Mouse (Mus musculus) heart, adult 8-10 months (tissue): ENCODE results near the gene Plod1. TPM values are rescaled to one million over a fixed set of nuclear protein-coding genes. Genes with fewer than 3 reads are reported as not detected.

ENCODE experiments used
- DNase-seq: peaks from one replicate; pipeline ENCODE4 v3.0.0; 2022; ENCODE audit warnings: low spot score
- total RNA-seq, 4 experiments: library from RNA; stranded (reverse); gene quantifications; 2 replicates each; pipeline ENCODE4 v1.2.4; 2022

The Plod1 gene
- total RNA-seq, 4 experiments from 2014 or later: 52.7 to 66.9 (median 61.3) TPM

GRCm38 (mm10) chr4:147938148-147939096, 1.9 kb upstream of the Plod1 start:
- DNase-seq: peak; percentile 90

GRCm38 (mm10) chr4:147937486-147937885, 919 bp upstream of the Plod1 start:
- DNase-seq: no peak

GRCm38 (mm10) chr4:147937021-147937420, 454 bp upstream of the Plod1 start:
- no peak for DNase-seq

- no peak for DNase-seq
Measured at GRCm38 (mm10) chr4:147935904-147936303, 663 bp downstream of the Plod1 start.

- DNase-seq: no peak
Measured at GRCm38 (mm10) chr4:147934611-147935010, 2.0 kb downstream of the Plod1 start.

GRCm38 (mm10) chr4:147934134-147934533, 2.4 kb downstream of the Plod1 start:
- DNase-seq: no peak

GRCm38 (mm10) chr4:147930946-147931345, 5.6 kb downstream of the Plod1 start:
- no peak for DNase-seq

- DNase-seq: no peak
Measured at GRCm38 (mm10) chr4:147928540-147928939, 8.0 kb downstream of the Plod1 start.

- DNase-seq: no peak
Measured at GRCm38 (mm10) chr4:147928136-147928535, 8.4 kb downstream of the Plod1 start.

- DNase-seq: peak; percentile 72
Measured at GRCm38 (mm10) chr4:147927705-147928104, 8.9 kb downstream of the Plod1 start.

GRCm38 (mm10) chr4:147922341-147922740, 14.2 kb downstream of the Plod1 start:
- no peak for DNase-seq

GRCm38 (mm10) chr4:147920973-147921372, 15.6 kb downstream of the Plod1 start:
- no peak for DNase-seq

GRCm38 (mm10) chr4:147918459-147919121, 18.0 kb downstream of the Plod1 start:
- no peak for DNase-seq

- no peak for DNase-seq
Measured at GRCm38 (mm10) chr4:147909486-147909885, 27.1 kb downstream of the Plod1 start.

GRCm38 (mm10) chr4:147906230-147906629, 30.3 kb downstream of the Plod1 start:
- DNase-seq: no peak

- no peak for DNase-seq
Measured at GRCm38 (mm10) chr4:147905090-147905659, 31.4 kb downstream of the Plod1 start.

GRCm38 (mm10) chr4:147904313-147905089, 32.1 kb downstream of the Plod1 start, which contains the start of gene Mfn2:
Gene Mfn2, minus strand, starts transcription at chr4:147904704.
- peak; percentile 91 for DNase-seq

- no peak for DNase-seq
Measured at GRCm38 (mm10) chr4:147903601-147904000, 33.0 kb downstream of the Plod1 start.

- no peak for DNase-seq
Measured at GRCm38 (mm10) chr4:147902906-147903500, 33.6 kb downstream of the Plod1 start.

GRCm38 (mm10) chr4:147900452-147900851, 36.1 kb downstream of the Plod1 start:
- DNase-seq: peak; percentile 68

- DNase-seq: peak; percentile 62
Measured at GRCm38 (mm10) chr4:147897348-147897747, 39.2 kb downstream of the Plod1 start.
